Mouse (Mus musculus) limb, embryonic 11.5 days (tissue): ENCODE results near the gene Cntfr. TPM values are rescaled to one million over a fixed set of nuclear protein-coding genes. Genes with fewer than 3 reads are reported as not detected.

Experiments used
- ATAC-seq: fragments of 200-750 bp; cut with Nextera tagmentation; 2 replicates; pipeline ENCODE4 v1.8.0; 2017; ENCODE audit warnings: low read depth; ENCODE audit not compliant: insufficient number of reproducible peaks, low FRiP score, low TSS enrichment
- DNase-seq: peaks from one replicate; pipeline ENCODE4 v3.0.0-alpha.2; 2015; ENCODE audit warnings: low spot score
- H3K27ac ChIP-seq: fragments of 300-500 bp; sonication (generic); replicated peaks from 2 replicates; pipeline ENCODE4 v1.5.1; 2014; ENCODE audit warnings: low read depth, mild to moderate bottlenecking, low read length
- H3K27me3 ChIP-seq: fragments of 300-500 bp; sonication (generic); 2 replicates; pipeline ENCODE4 v1.6.1; 2014; ENCODE audit warnings: mild to moderate bottlenecking, low read length, mixed read lengths; ENCODE audit not compliant: control insufficient read depth, insufficient read depth
- H3K36me3 ChIP-seq: fragments of 300-500 bp; sonication (generic); 2 replicates; pipeline ENCODE4 v1.6.1; 2014; ENCODE audit warnings: mild to moderate bottlenecking, low read length, moderate library complexity, mixed read lengths; ENCODE audit not compliant: control insufficient read depth, insufficient read depth
- H3K4me1 ChIP-seq: fragments of 300-500 bp; sonication (generic); 2 replicates; pipeline ENCODE4 v1.6.1; 2014; ENCODE audit warnings: low read length, mixed read lengths; ENCODE audit not compliant: control insufficient read depth, insufficient read depth
- H3K4me2 ChIP-seq: fragments of 300-500 bp; sonication (generic); 2 replicates; pipeline ENCODE4 v1.6.1; 2014; ENCODE audit warnings: low read depth, mild to moderate bottlenecking, moderate library complexity; ENCODE audit not compliant: severe bottlenecking
- H3K4me3 ChIP-seq: fragments of 300-500 bp; sonication (generic); 2 replicates; pipeline ENCODE4 v1.5.1; 2014; ENCODE audit warnings: low read depth, low read length
- H3K9ac ChIP-seq: fragments of 300-500 bp; sonication (generic); 2 replicates; pipeline ENCODE4 v1.6.1; 2014; ENCODE audit warnings: mild to moderate bottlenecking, low read length
- H3K9me3 ChIP-seq: fragments of 300-500 bp; sonication (generic); 2 replicates; pipeline ENCODE4 v1.6.1; 2016; ENCODE audit warnings: low read length; ENCODE audit not compliant: control insufficient read depth
- WGBS: fragments of 180-500 bp; shearing (Covaris S2); extraction: QIAGEN DNeasy Blood & Tissue Kit; methylation state at CpG from one replicate; pipeline ENCODE4 v1.1.7; 2014; 5-methylcytosine and 5-hydroxymethylcytosine counted together
- polyA plus RNA-seq: library from polyadenylated mRNA; unstranded; fragments of >200 nt; fragmentation: Nextera tagmentation; extraction: Ambion mirVana; gene quantifications from 2 replicates; pipeline ENCODE4 v1.2.1, GENCODE M21; 2014

Gene Cntfr
- polyA plus RNA-seq, 1 experiment from 2014 or later: 5.6 TPM

DNA sequence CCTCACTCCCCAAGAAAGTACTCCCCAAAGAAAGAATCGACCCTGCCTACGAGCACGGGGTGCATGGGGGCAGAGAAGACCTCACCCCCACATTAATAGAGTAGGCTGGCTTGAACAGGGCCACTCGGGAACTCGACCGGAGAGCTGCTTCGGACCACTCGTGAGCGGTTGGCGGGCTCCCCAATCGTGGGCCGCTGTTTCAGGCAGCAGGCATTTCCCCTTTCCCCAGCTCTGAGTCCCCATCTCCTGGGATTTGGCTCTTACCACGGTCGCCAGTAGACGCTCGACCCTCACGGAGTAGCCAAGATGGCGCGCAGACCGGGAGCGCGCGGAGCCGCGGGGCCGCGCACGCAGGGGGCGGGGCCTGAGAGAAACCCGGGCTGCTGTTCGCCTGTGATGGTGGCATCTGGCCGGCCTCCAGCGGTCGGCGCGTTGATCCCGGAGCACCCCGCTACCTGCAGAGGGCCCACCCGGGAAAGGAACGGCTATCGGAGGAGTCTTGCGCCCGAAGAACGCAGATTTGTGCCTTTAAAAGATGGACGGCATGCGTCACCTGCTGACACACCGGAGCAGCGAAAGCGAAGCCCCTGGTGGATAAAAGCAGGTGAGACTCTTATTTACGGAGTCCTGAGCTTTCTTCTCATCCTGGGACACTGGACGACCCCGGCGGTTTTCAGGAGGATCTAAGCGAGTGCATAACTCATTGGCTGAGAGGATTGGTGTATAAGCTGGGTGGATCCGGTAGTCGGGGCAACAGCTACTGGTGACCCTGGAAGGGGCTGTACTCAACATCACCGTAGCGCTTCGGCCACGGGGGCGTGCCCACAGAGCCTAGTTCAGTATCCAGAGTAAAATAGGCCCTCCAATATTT is 16.5 kb upstream of the Cntfr start, which contains the start of gene Rpp25l:
TSS of gene Rpp25l (minus strand) at position 338 of the 871 bp plus-strand sequence.
- Histone ChIP-seq H3K27me3 (no peaks in the 10 kb centered on the region), H3K4me2 (peak within 1 kb of the TSS; percentile 93), H3K27ac (no peak within 1 kb of the TSS; the same call in 1 of the 2 replicates), H3K9ac (peak within 1 kb of the TSS; percentile 93), H3K36me3 (0 out of 2 replicates have a peak, but pooled peaks cover 3% of the 10 kb centered on the region), H3K4me1 (peaks cover 23% of the 10 kb centered on the region), H3K9me3 (no peaks in the 10 kb centered on the region), H3K4me3 (peak within 1 kb of the TSS; percentile 80)
- ATAC-seq (peak; percentile 69), DNase-seq (peak; percentile 95)
- WGBS: under 1% methylated on average over 61 of the region's 61 CpGs

DNA sequence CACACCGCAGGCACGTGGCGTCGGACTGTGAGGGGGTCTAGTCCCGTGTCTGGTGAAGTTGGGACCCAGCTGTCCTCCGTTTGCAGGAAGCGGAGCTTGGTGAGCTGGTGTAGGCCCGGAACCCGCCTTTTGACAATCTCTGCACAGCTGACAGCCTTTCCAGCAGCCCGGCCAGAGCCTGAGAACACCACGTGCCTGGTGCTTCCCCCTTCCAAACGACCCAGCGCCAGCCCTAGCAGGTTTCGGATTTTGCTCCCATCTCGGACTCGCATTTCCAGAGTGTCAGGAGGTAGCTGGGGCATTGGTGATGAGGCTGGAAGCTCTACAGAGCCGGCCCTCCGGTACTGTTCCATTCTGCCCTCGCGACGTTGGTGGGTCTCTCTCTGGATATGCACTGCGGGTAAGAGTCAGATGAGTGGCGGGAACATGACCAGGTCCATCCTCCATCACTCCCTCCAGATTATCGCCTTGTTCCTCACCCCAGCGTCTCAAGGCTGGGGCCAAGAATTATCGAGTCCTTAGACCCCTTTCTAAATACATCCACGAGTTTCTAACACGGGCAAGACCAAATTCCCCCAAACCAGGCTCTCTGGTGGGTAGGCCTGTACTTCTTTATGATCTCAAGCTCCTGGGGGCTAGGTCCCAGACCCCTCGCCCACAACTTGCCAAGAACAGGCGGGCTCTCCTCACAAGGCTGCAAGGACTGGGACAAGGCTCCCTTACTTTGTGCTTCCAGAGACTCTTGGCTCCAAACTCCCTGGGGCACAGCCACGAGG is 15.7 kb upstream of the Cntfr start:
- ATAC-seq (peak; percentile 18; the same call in 1 of the 2 replicates), DNase-seq (no peak)
- Histone ChIP-seq H3K27ac (no peak overlapping the region; the same call in 1 of the 2 replicates), H3K27me3 (no peaks in the 10 kb centered on the region), H3K4me2 (peak overlapping the region; percentile 93), H3K9ac (peak overlapping the region; percentile 93), H3K9me3 (no peaks in the 10 kb centered on the region), H3K36me3 (0 out of 2 replicates have a peak, but pooled peaks cover 3% of the 10 kb centered on the region), H3K4me1 (peaks cover 23% of the 10 kb centered on the region), H3K4me3 (peak overlapping the region; percentile 80)
- 47% methylated on average over 31 of the region's 31 CpGs for WGBS

- Histone ChIP-seq H3K4me2 (peak overlapping the region; percentile 93), H3K36me3 (0 out of 2 replicates have a peak, but pooled peaks cover 3% of the 10 kb centered on the region), H3K27me3 (no peaks in the 10 kb centered on the region), H3K27ac (no peak overlapping the region), H3K9me3 (no peaks in the 10 kb centered on the region), H3K4me3 (peak overlapping the region; percentile 80), H3K4me1 (peaks cover 21% of the 10 kb centered on the region), H3K9ac (no peak overlapping the region; the same call in 1 of the 2 replicates)
- 76% methylated on average over 16 of the region's 16 CpGs for WGBS
- no peak for DNase-seq
- no peak for ATAC-seq
These were observed 15.0 kb upstream of the Cntfr start for GRCm38 (mm10) chr4:41711705-41712375.

- H3K27me3 ChIP-seq: peaks cover 7% of the 10 kb centered on the region
- DNase-seq: no peak
- H3K4me1 ChIP-seq: peaks cover 13% of the 10 kb centered on the region
- no peak overlapping the region for H3K4me2 ChIP-seq
- H3K9me3 ChIP-seq: no peaks in the 10 kb centered on the region
- no peak overlapping the region for H3K4me3 ChIP-seq
- H3K27ac ChIP-seq: no peak overlapping the region
- 72% methylated on average over 4 of the region's 4 CpGs for WGBS
- no peak overlapping the region for H3K9ac ChIP-seq
- ATAC-seq: no peak
- H3K36me3 ChIP-seq: 0 out of 2 replicates have a peak, but pooled peaks cover 3% of the 10 kb centered on the region
These were observed 13.3 kb upstream of the Cntfr start for GRCm38 (mm10) chr4:41710229-41710628.

DNA sequence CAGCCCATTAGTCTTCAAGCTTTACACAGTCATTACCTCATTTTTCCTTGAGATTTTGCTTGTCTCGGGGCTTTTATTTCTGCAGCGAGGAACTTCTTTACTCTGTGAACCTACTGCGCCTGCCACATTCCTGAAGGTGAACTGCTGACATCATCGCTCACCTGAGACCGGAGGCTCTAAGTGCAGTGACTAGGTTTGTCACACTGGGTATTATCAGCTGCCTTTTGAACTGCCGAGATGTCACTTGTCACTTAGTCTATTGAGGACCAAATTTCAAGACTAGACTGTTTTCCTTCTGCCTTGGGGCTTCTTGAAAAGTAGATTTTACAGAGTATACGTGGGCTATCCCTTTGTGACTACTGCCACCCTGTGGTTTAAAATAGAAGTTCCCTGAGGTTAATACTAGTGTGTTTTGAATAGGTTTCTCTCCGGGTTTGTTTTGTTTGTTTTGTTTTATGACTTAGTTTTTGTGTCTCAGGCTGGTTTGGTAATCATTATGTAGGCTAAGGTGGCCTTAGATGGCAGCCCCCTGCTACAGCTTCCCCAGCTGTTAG is 11.4 kb upstream of the Cntfr start:
- Histone ChIP-seq H3K27ac (no peak overlapping the region), H3K9me3 (no peaks in the 10 kb centered on the region), H3K4me2 (no peak overlapping the region), H3K9ac (no peak overlapping the region), H3K27me3 (peaks cover 11% of the 10 kb centered on the region), H3K4me1 (peaks cover 15% of the 10 kb centered on the region), H3K4me3 (no peak overlapping the region), H3K36me3 (0 out of 2 replicates have a peak, but pooled peaks cover 3% of the 10 kb centered on the region)
- DNase-seq: no peak
- WGBS: 41% methylated on average over 8 of the region's 8 CpGs
- no peak for ATAC-seq

- H3K27me3 ChIP-seq: peaks cover 11% of the 10 kb centered on the region
- H3K36me3 ChIP-seq: 0 out of 2 replicates have a peak, but pooled peaks cover under 1% of the 10 kb centered on the region
- no peaks in the 10 kb centered on the region for H3K9me3 ChIP-seq
- H3K27ac ChIP-seq: no peak overlapping the region
- H3K4me2 ChIP-seq: peak overlapping the region; percentile 13; the same call in 1 of the 2 replicates
- DNase-seq (peak; percentile 84), ATAC-seq (peak; percentile 56; the same call in 1 of the 2 replicates)
- H3K9ac ChIP-seq: no peak overlapping the region
- H3K4me1 ChIP-seq: peaks cover 9% of the 10 kb centered on the region
- WGBS: 3% methylated on average over 13 of the region's 13 CpGs
- no peak overlapping the region for H3K4me3 ChIP-seq
These were observed 10.2 kb upstream of the Cntfr start for GRCm38 (mm10) chr4:41707011-41707535.

DNA sequence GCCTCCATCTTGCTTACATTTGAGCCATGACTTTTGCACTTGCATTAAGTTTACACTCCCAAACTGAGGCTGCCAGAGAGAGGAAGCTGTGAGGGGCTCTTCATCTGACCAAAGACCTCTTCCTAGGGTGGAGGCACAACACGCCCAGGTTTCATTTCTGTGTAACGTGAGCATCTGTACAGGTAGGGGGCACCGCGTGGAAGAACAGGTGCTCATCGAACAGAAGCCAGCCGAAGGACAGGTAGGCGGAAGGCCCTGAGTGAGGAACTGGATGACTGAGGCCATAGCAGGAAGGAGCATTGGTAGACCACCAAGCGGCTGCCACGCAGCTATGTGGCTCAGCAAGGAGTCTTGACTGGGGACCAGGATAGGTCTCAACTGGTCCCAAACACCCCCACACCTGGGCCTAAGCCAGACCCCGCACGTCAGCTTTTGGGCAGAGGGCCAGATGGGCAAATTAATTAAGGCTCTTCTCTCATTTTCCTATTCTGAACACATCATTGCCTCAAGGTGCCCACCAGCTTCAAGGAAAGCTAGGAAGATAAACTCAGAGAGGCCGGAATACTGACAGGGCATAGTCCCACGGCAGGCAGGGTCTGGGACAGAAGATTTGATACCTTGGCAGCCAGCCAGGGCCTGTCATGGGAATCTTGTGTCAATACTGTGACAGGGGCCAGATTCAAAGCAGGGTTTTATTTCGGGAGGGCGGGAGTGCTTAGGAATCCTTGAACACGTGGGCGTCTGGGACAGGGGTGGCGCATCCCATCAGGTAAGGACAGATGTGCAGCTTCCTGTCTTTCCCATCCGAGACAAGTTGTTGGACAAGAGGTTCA is 9.2 kb upstream of the Cntfr start:
- no peaks in the 10 kb centered on the region for H3K36me3 ChIP-seq
- ATAC-seq: no peak

More for the DNA sequence above, 9.2 kb upstream of the Cntfr start:
- no peak overlapping the region for H3K9ac ChIP-seq
- no peak overlapping the region for H3K27ac ChIP-seq
- peaks cover 11% of the 10 kb centered on the region for H3K27me3 ChIP-seq
- H3K9me3 ChIP-seq: no peaks in the 10 kb centered on the region
- H3K4me3 ChIP-seq: no peak overlapping the region
- WGBS: 77% methylated on average over 19 of the region's 19 CpGs
- no peak for DNase-seq
- no peak overlapping the region for H3K4me2 ChIP-seq
- H3K4me1 ChIP-seq: 0 out of 2 replicates have a peak, but pooled peaks cover 2% of the 10 kb centered on the region
